Mouse (Mus musculus) frontal cortex, postnatal 14 days (tissue): ENCODE measurements around the gene Arhgap30.

Source experiments
- DNase-seq, 2 experiments: peaks; one replicate each; pipeline ENCODE4 v3.0.0; 2022; ENCODE audit warnings: low spot score in 2 of 2

Arhgap30 gene

GRCm38 (mm10) chr1:171388376-171389102 is at the start of gene Arhgap30:
Gene Arhgap30, plus strand, starts transcription at chr1:171388954.
- peak in 1 of 2 experiments; percentile 38 for DNase-seq

DNA sequence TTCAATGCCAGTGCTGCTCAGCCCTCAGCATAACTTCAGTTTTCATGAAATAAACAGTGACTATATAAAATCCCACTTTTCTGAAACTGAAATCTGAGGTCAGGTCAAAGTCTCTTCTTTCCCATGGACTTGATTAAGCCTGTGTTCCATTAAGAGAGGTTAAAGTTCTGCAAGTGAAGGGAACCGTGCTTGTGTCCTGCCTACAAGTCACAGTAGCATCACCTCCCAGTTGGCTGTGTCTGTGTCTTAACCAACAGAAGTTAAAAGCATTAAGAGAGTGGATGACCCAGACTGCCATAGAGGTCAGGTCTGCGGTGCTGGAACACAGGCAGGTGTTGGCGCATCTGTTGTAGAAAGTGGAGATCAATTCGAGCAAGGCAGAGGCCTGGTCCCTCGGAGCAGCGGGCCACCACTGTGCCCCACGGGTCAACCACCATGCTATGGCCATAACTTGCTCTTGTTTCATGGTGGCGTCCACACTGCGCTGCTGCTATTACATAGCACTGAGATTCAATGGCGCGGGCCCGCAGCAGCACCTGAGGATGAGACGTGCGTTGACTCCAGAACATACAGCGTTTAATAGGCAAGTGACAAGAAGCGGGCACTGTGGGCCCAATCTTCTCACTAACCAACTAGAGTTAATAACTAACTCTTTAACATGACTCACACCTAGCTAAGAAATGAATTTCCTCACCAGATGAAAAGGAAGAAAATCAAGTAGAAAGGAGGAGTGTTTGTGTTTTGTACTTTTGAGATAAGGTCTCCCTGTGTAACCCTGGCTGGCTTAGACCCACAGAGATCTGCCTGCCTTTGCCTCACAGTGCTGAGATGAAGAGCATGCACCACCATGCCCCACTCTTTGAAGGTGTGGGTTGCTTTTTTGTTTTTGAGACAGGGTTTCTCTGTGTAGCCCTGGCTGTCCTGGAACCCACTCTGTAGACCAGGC is 46.2 kb upstream of the Arhgap30 start:
- DNase-seq = no peak

GRCm38 (mm10) chr1:171343922-171344677 is 44.7 kb upstream of the Arhgap30 start:
- no peak for DNase-seq

- no peak for DNase-seq
Measured at GRCm38 (mm10) chr1:171344715-171345114, 44.0 kb upstream of the Arhgap30 start.

DNA sequence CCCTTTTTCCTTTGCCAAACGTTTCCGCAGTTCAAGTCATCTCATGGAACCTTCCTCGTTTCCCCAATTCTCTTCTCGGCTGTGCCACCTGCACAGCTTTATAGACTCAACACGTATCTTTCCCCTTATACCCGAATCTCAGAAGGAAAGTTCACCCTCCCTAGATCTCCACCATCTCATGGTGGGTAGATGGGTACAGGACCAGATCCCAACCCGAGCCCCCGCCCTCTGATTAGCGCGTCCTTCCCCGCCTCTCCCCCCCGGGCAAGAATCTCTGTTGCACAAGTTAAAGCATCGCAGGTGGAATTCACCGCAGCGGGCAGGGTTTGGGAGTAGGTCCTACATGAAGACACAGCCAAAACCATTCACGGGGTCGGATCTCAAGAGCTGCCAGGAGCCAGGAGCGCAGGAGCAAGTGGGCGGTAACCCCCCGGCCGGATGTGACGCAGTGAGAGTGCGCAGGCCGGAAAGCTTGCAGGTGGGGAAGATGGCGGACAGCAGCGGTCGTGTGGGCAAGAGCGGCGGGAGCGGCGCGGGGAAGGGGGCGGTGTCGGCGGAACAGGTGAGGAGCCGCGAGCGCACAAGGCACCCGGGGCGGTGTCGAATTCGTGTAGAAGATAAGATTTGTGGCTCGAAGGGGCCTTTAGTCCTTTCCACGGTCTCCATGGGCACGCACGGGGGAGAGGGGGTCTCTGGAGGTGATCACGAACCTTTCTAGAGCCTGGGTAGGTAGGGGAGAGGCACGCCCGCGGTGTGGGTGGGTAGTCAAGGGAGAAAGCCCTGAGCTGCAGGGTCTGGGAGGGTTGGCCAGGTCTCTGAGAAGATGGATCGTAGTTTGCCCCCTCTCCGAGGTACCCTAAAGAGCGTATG is 43.3 kb upstream of the Arhgap30 start, which contains the start of the genes Nit1 and Pfdn2:
Gene Nit1 (minus strand): TSS at position 422 of the 870 bp plus-strand sequence.
Gene Pfdn2 (plus strand): TSS at position 446 of the 870 bp plus-strand sequence.
- DNase-seq = peak; percentile 79 to 83

- DNase-seq = no peak
Measured at GRCm38 (mm10) chr1:171346095-171346450, 42.7 kb upstream of the Arhgap30 start.

- no peak for DNase-seq
Measured at GRCm38 (mm10) chr1:171348665-171349064, 40.1 kb upstream of the Arhgap30 start.

DNA sequence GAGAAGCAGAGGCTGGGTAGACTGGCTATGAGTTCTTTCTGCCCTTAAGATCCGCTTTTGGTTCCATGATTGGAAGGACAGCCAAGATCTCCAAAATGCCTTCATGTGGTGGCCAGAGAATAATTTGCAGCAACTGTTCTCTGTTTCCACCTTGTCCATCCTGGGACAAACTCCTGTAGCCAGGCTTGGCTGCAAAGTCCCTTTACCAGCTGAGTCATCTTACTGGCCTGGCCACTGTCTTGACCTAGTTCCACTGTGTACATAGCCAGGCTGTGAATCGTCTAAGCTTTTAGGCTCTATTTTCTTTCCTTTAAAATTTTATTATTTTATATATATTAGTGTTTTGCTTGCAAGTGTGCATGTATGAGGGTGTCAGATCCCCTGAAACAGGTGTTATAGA is 39.5 kb upstream of the Arhgap30 start:
- DNase-seq = no peak

- no peak for DNase-seq
Measured at GRCm38 (mm10) chr1:171355812-171356340, 32.9 kb upstream of the Arhgap30 start.

DNA sequence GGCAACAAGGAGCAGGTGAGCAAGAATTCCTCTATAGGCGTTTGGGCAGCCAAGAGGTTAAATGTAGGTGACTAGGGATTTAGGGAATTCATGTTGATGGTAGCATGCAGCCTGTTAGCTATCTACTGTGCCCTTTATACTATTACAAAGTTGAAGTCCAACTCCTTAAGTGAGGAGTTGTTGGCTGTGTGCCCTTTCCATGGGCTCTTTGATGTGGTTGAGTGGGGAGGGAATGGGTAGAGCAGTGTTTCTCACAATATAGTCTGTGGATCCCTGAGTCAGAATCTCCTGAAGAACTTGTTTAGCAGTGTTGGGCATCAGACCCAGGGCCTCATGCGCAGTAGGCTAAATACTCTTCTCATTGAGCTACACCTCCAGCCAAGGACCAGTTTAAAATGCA is 31.9 kb upstream of the Arhgap30 start:
- DNase-seq = no peak

GRCm38 (mm10) chr1:171358421-171358820 is 30.3 kb upstream of the Arhgap30 start:
- DNase-seq = no peak

- peak in 1 of 2 experiments; percentile 34 for DNase-seq
Measured at GRCm38 (mm10) chr1:171360253-171360652, 28.5 kb upstream of the Arhgap30 start.

DNA sequence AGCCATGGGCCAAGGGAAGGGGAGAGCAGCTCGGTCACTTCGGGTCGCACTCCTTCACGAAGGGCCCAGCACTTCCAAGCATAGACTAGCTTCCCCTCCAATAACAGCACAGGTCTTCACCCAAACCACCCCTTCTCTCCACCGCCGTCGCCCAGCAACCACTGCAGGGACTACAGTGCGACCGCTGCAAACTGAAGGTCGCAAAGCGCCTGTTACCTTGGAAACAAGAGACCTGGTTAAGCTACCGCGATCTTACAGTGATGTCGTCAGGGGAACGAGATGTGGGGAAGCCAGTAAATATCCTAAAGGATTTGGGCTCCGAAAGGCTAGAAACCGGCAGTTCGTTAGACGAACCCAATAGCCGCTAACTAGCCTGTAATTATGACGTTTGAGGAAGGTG is 28.1 kb upstream of the Arhgap30 start, which contains the start of gene Klhdc9:
Gene Klhdc9 (minus strand): TSS at position 143 of the 400 bp plus-strand sequence.
- peak; percentile 84 to 94 for DNase-seq

DNA sequence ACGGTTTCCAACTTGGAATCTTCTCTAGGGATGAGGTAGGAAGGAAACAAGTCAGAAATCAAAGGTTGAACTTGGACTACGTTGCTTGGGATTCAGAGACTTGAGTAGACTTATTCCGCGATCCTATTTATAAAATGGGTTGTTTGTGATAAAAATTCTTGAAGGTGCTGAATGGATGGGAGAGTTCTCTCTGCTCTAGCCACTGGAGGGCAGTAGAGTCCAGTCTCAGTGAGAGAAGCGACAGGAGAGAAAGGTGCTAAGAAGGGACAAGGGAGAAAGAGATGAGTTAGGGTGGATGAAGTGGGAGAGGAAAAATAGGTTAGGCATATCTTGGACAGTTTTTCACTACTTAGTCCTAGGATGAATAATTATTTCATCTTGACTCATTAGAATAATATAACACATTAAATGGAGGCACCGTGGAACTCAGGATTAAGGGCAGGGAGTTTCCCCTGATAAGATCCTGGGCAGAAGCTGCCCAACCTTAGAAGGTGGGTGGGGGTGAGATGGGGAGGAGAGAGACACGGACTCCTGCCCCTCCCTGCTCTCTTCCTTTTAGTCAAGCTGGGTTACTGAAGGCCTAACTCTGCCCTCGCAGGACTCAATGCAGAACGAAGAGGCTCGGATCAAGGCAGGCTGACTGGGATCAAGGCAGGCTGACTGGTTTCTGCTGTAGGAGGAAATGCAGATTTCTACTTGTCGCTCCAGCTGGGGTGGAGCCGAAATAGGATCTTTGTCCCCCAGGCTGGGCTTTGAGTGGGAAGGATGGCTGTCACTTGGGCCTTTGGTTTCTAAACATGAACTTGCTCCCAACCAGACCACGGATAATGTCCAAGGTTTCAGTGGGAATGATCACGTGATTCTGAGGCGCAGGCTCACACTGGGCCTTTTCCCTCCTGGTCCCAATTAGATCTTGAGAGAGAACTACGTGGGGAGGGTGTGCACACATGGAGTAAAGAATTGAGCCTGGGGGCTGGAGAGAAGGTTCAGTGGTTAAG is 27.3 kb upstream of the Arhgap30 start:
- DNase-seq = peak in 1 of 2 experiments; percentile 63

DNA sequence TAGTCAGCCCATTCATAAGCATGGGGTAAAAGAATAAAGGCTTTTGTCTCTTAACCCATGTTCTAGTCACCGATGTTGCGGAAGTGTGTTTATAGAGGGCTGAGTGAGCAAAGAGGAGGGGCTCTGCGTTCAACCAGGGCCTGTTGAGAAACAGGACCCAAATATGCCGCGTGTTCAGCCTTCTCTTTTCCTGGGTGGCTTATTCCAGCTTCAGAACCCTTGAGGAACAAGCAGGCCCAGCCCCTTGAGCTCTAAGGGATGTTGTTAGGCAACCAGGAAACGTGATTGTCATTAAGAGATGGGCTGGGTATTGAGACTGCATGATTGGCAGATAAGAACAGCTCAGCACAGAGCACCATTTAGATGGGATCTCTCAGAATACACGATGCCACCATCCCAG is 22.8 kb upstream of the Arhgap30 start:
- DNase-seq = no peak

DNA sequence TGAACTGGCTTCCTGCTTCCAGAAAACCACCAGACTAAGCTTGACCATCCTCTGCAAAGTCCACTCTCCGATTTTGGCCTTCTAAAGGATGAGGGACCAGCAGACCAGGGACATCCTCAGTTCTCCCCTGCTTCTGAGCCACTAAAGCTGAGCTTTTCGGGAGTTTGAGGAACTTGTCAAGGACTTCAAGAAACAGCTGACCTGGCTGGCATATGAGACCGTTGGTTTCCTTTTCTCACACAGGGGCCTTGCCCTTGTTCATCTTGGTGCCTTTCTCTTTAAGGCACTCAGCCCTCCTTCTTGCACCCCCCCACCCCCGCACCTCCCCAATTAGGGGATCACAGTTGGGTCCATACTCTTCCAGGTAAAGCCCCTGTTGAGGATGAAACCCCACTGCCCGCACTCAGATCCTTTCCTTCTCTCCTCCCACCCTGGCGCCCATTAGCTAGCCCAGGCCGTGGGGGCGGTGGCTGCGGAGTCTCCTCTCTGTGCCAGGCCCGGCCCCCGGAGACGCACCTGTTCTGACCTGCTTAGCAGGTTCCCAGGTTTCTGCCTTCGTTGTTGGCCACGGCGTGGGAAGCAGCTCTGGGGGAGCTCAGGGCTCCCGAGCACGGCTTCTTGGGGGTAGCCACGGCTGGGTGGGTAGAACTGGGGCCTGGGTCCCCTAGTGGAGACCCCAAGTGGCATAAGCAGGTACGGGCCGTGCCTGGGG is 18.8 kb upstream of the Arhgap30 start, which contains the start of gene Nectin4:
Gene Nectin4 (plus strand): TSS at position 255 of the 712 bp plus-strand sequence.
- DNase-seq = no peak

- no peak for DNase-seq
Measured at GRCm38 (mm10) chr1:171372880-171373279, 15.9 kb upstream of the Arhgap30 start.

DNA sequence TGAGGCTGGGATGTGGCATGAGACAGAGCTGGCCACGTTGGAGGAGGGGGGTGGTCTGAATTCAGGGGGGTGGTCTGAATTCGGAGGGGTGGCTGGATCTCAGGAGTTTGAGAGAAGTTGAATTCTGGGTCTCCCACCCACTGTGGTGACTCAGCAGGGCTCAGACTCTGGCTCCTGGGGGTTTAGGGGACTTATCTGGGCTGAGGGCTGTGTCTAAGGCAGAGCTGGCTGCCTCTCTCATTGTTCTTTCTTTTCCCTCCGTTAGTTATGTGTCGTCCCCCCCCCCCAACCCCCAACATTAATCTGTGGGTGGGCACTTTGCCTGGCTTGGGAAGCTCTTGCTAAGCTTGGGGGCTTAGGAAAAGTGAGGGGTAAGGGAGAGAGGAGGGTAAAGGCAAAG is 14.8 kb upstream of the Arhgap30 start:
- no peak for DNase-seq
